Mouse (Mus musculus): ENCODE results near the gene Ilvbl.
A peak's percentile ranks its signal among the peaks of the same experiment; 100 is the strongest.
"Not testable (repeated sequence)": the region's sequence is repeated elsewhere in the genome, so short reads cannot be mapped to it uniquely, and the experiment has no call there.

Ilvbl gene

GRCm38 (mm10) chr10:78590744-78591143, 16.6 kb downstream of the Ilvbl start:
- DNase-seq (ENCODE audit: extremely low read depth, low read depth, low spot score), result no peak

GRCm38 (mm10) chr10:78591406-78592328, 17.5 kb downstream of the Ilvbl start, which contains the start of gene Syde1:
Gene Syde1 (minus strand): TSS chr10:78591964.
- no peak for DNase-seq (ENCODE audit: extremely low read depth, low read depth, low spot score)

GRCm38 (mm10) chr10:78592856-78593379, 18.8 kb downstream of the Ilvbl start:
- DNase-seq (ENCODE audit: extremely low read depth, low read depth, low spot score), result peak; percentile 95

GRCm38 (mm10) chr10:78593736-78594135, 19.6 kb downstream of the Ilvbl start:
- no peak for DNase-seq (ENCODE audit: extremely low read depth, low read depth, low spot score)

GRCm38 (mm10) chr10:78594157-78594556, 20.0 kb downstream of the Ilvbl start:
- DNase-seq (ENCODE audit: extremely low read depth, low read depth, low spot score), result no peak

GRCm38 (mm10) chr10:78594566-78594965, 20.4 kb downstream of the Ilvbl start:
- DNase-seq (ENCODE audit: extremely low read depth, low read depth, low spot score), result no peak

- no peak for DNase-seq (ENCODE audit: extremely low read depth, low read depth, low spot score)
These were observed 25.7 kb downstream of the Ilvbl start for GRCm38 (mm10) chr10:78599865-78600264.

GRCm38 (mm10) chr10:78605080-78605479, 30.9 kb downstream of the Ilvbl start:
- no peak for DNase-seq (ENCODE audit: extremely low read depth, low read depth, low spot score)

GRCm38 (mm10) chr10:78607602-78608001, 33.5 kb downstream of the Ilvbl start:
- DNase-seq (ENCODE audit: extremely low read depth, low read depth, low spot score), result peak; percentile 67

- DNase-seq (ENCODE audit: extremely low read depth, low read depth, low spot score), result no peak
These were observed 43.8 kb downstream of the Ilvbl start, which contains the start of gene Olfr1357 for GRCm38 (mm10) chr10:78617974-78618373. Gene Olfr1357 (minus strand): TSS chr10:78618074.

- DNase-seq (ENCODE audit: extremely low read depth, low read depth, low spot score), result not testable (repeated sequence)
These were observed 49.0 kb downstream of the Ilvbl start for GRCm38 (mm10) chr10:78623143-78623542.

GRCm38 (mm10) chr10:78630194-78630593, 56.0 kb downstream of the Ilvbl start:
- DNase-seq (ENCODE audit: extremely low read depth, low read depth, low spot score), result no peak

- DNase-seq (ENCODE audit: extremely low read depth, low read depth, low spot score), result no peak
These were observed 58.2 kb downstream of the Ilvbl start for GRCm38 (mm10) chr10:78632311-78632710.
